Comparison of ENCODE assay signal across 7 mouse cellular contexts in the genomic region with DNA sequence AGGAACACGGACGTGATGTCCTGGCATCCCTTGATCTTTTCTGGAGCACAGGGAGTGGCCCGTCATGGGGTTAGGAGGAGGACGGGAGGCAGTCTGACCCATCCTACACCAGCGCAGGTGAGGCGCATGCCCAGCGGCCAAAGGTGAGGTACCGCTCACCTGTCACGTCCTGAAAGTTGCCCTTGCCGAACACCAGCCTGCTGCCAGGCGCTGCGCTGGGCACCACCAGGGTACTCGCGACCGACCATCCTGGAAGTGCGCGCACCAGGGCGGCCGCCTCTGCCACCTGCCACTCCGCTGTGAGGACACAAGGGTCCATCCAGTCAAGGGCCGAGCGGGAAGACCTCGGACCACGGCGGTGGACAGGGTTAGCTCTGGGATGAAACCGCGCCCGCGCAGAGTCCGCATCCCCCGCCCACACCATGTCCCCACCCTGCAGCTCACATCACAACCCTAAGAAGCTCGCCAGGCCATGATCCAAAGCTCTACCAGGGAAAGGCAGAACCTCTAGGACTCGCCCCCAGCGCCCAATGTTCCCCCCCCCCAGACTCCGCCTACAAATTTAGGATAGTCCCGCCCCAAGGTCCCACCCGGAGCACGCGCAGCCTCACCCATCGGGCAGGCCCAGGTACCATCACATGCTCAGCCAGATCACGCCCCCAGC. TPM values are rescaled to one million over a fixed set of nuclear protein-coding genes. Genes with fewer than 3 reads are reported as not detected.
A peak's percentile ranks its signal among the peaks of the same experiment; 100 is the strongest.
DNase-seq lines count a peak whose midpoint lies in the region; ATAC-seq and TF ChIP-seq lines count a peak whose summit lies in the region.

No protein-coding gene starts in this region.

- DNase-seq in lung, postnatal 0 days (ENCODE audit: low spot score) = peak; percentile 84
- DNase-seq in lung, postnatal 25 days (ENCODE audit: low spot score) = no peak
- DNase-seq in cerebellum, postnatal 36 days = peak; percentile 36 to 43
- DNase-seq in frontal cortex, postnatal 14 days (ENCODE audit: low spot score in 2 of 2) = peak; percentile 33 to 55
- peak; percentile 54 for DNase-seq in layer of hippocampus, adult 9-11 months
- DNase-seq in thymus, postnatal 4 days = peak; percentile 53

- peak overlapping the region; percentile 96 for H3K27ac ChIP-seq in lung, postnatal 0 days (ENCODE audit: low read length)
- peak overlapping the region; percentile 86 for H3K27ac ChIP-seq in midbrain, embryonic 12.5 days (replicated peaks)

- 14% methylated on average over 41 of the region's 41 CpGs for WGBS in lung, postnatal 0 days
- WGBS in midbrain, embryonic 12.5 days = 18% methylated on average over 39 of the region's 41 CpGs

- H3K4me1 ChIP-seq in lung, postnatal 0 days (ENCODE audit: insufficient read depth, low read depth, low read length) = peaks cover 8% of the 10 kb centered on the region
- peaks cover 17% of the 10 kb centered on the region for H3K4me1 ChIP-seq in midbrain, embryonic 12.5 days

- H3K4me2 ChIP-seq in lung, postnatal 0 days (replicated peaks; ENCODE audit: low read depth, low read length) = peak overlapping the region; percentile 61
- H3K4me2 ChIP-seq in midbrain, embryonic 12.5 days (replicated peaks) = peak overlapping the region; percentile 93

- no peak for TF ChIP-seq CTCF in lung, postnatal 0 days (IDR thresholded peaks at IDR 0.05)

- H3K36me3 ChIP-seq in lung, postnatal 0 days (ENCODE audit: insufficient read depth, low read length) = peaks cover 20% of the 10 kb centered on the region
- peaks cover 42% of the 10 kb centered on the region for H3K36me3 ChIP-seq in midbrain, embryonic 12.5 days

- H3K4me3 ChIP-seq in lung, postnatal 0 days (ENCODE audit: low read depth, low read length) = peak overlapping the region; percentile 78
- peak overlapping the region; percentile 54 for H3K4me3 ChIP-seq in midbrain, embryonic 12.5 days

- TF ChIP-seq EP300 in lung, postnatal 0 days (IDR thresholded peaks at IDR 0.05) = no peak

- H3K9ac ChIP-seq in lung, postnatal 0 days (replicated peaks; ENCODE audit: low read depth) = peak overlapping the region; percentile 74
- peak overlapping the region; percentile 80 for H3K9ac ChIP-seq in midbrain, embryonic 12.5 days (replicated peaks)

- H3K27me3 ChIP-seq in lung, postnatal 0 days (replicated peaks; ENCODE audit: insufficient read depth, low read length) = no peaks in the 10 kb centered on the region
- peaks cover 4% of the 10 kb centered on the region; the same call in 1 of the 2 replicates for H3K27me3 ChIP-seq in midbrain, embryonic 12.5 days

- peak; percentile 54 for ATAC-seq in lung, postnatal 0 days
- peak; percentile 31 for ATAC-seq in midbrain, embryonic 12.5 days (ENCODE audit: low FRiP score, low read depth)

- no peaks in the 10 kb centered on the region for H3K9me3 ChIP-seq in lung, postnatal 0 days (ENCODE audit: low read length)
- H3K9me3 ChIP-seq in midbrain, embryonic 12.5 days = no peaks in the 10 kb centered on the region

RNA-seq across cellular contexts. Expression of a gene that starts 1.0 kb away (rescaled TPM):
- polyA plus RNA-seq in lung, postnatal 0 days (2015; fragmentation: Nextera tagmentation; extraction: Ambion mirVana) = 26.3 and 30.9 TPM in 2 replicates
- polyA plus RNA-seq in midbrain, embryonic 12.5 days (2016; fragmentation: Nextera tagmentation; extraction: Ambion mirVana) = 39.3 and 43.8 TPM in 2 replicates

RNA-seq across cellular contexts. Expression of a gene that starts 2.9 kb away (rescaled TPM):
- polyA plus RNA-seq in lung, postnatal 0 days (2015; fragmentation: Nextera tagmentation; extraction: Ambion mirVana) = 2.6 and 3.0 TPM in 2 replicates
- polyA plus RNA-seq in midbrain, embryonic 12.5 days (2016; fragmentation: Nextera tagmentation; extraction: Ambion mirVana) = 10.9 and 12.0 TPM in 2 replicates

RNA-seq across cellular contexts. Expression of a gene that starts 7.3 kb away (rescaled TPM):
- 1.1 TPM in 2 replicates for polyA plus RNA-seq in lung, postnatal 0 days (2015; fragmentation: Nextera tagmentation; extraction: Ambion mirVana)
- 1.1 and 1.3 TPM in 2 replicates for polyA plus RNA-seq in midbrain, embryonic 12.5 days (2016; fragmentation: Nextera tagmentation; extraction: Ambion mirVana)

RNA-seq across cellular contexts. Expression of a gene that starts 12.8 kb away (rescaled TPM):
- 0.23 and 0.26 TPM in 2 replicates for polyA plus RNA-seq in lung, postnatal 0 days (2015; fragmentation: Nextera tagmentation; extraction: Ambion mirVana)
- 1.4 TPM in 2 replicates for polyA plus RNA-seq in midbrain, embryonic 12.5 days (2016; fragmentation: Nextera tagmentation; extraction: Ambion mirVana)

RNA-seq across cellular contexts. Expression of a gene that starts 28.6 kb away (rescaled TPM):
- 32.8 and 37.0 TPM in 2 replicates for polyA plus RNA-seq in lung, postnatal 0 days (2015; fragmentation: Nextera tagmentation; extraction: Ambion mirVana)
- polyA plus RNA-seq in midbrain, embryonic 12.5 days (2016; fragmentation: Nextera tagmentation; extraction: Ambion mirVana) = 89.7 and 97.4 TPM in 2 replicates
